Mouse (Mus musculus) hindbrain, embryonic 15.5 days (tissue): Measurements from ENCODE around the gene Zdhhc11. TPM values are rescaled to one million over a fixed set of nuclear protein-coding genes. Genes with fewer than 3 reads are reported as not detected.
A peak's percentile ranks its signal among the peaks of the same experiment; 100 is the strongest.
"Not testable (repeated sequence)": the region's sequence is repeated elsewhere in the genome, so short reads cannot be mapped to it uniquely, and the experiment has no call there.

Experiments
- ATAC-seq: fragments of 200-750 bp; cut with Nextera tagmentation; 2 replicates; pipeline ENCODE4 v1.8.0; 2017; ENCODE audit warnings: low read depth, moderate number of reproducible peaks, moderate TSS enrichment; ENCODE audit not compliant: low FRiP score
- H3K27ac ChIP-seq: fragments of 300-500 bp; sonication (generic); replicated peaks from 2 replicates; pipeline ENCODE4 v1.5.1; 2015; ENCODE audit warnings: mild to moderate bottlenecking, inconsistent platforms
- H3K27me3 ChIP-seq: fragments of 300-500 bp; sonication (generic); 2 replicates; pipeline ENCODE4 v1.6.1; 2015; ENCODE audit warnings: control low read depth, inconsistent platforms
- H3K36me3 ChIP-seq: fragments of 300-500 bp; sonication (generic); 2 replicates; pipeline ENCODE4 v1.6.1; 2015; ENCODE audit warnings: control low read depth, inconsistent platforms
- H3K4me1 ChIP-seq: fragments of 300-500 bp; sonication (generic); replicated peaks from 2 replicates; pipeline ENCODE4 v1.6.1; 2015; ENCODE audit warnings: control low read depth, inconsistent platforms
- H3K4me2 ChIP-seq: fragments of 300-500 bp; sonication (generic); 2 replicates; pipeline ENCODE4 v1.6.1; 2015; ENCODE audit warnings: moderate library complexity, mild to moderate bottlenecking, inconsistent platforms
- H3K4me3 ChIP-seq: fragments of 300-500 bp; sonication (generic); 2 replicates; pipeline ENCODE4 v1.5.1; 2015; ENCODE audit warnings: mild to moderate bottlenecking, inconsistent platforms
- H3K9ac ChIP-seq: fragments of 300-500 bp; sonication (generic); 2 replicates; pipeline ENCODE4 v1.6.1; 2015; ENCODE audit warnings: inconsistent platforms
- H3K9me3 ChIP-seq: fragments of 300-500 bp; sonication (generic); 2 replicates; pipeline ENCODE4 v1.6.1; 2016; ENCODE audit warnings: control low read depth, inconsistent platforms
- WGBS: fragments of 180-500 bp; shearing (Covaris S2); methylation state at CpG from one replicate; pipeline ENCODE4 v1.1.7; 2015; 5-methylcytosine and 5-hydroxymethylcytosine counted together
- polyA plus RNA-seq: library from polyadenylated mRNA; unstranded; fragments of >200 nt; fragmentation: Nextera tagmentation; extraction: Ambion mirVana; gene quantifications from 2 replicates; pipeline ENCODE4 v1.2.1, GENCODE M21; 2015

Zdhhc11 gene
- polyA plus RNA-seq, 1 experiment from 2014 or later, result not detected

GRCm38 (mm10) chr13:73970545-73971448 lies 7.1 kb downstream of the Zdhhc11 start:
- WGBS, result 50% methylated on average over 12 of the region's 12 CpGs
- no peaks in the 10 kb centered on the region for H3K27me3 ChIP-seq
- ATAC-seq, result peak; percentile 94

GRCm38 (mm10) chr13:73974523-73974922 lies 10.9 kb downstream of the Zdhhc11 start:
- H3K9me3 ChIP-seq, result no peaks in the 10 kb centered on the region
- no peak overlapping the region for H3K27ac ChIP-seq
- no peaks in the 10 kb centered on the region for H3K36me3 ChIP-seq
- no peak overlapping the region for H3K4me3 ChIP-seq
- H3K4me1 ChIP-seq, result no peaks in the 10 kb centered on the region
- WGBS, result 88% methylated on average over 3 of the region's 3 CpGs
- H3K9ac ChIP-seq, result no peak overlapping the region
- H3K4me2 ChIP-seq, result no peak overlapping the region
- ATAC-seq, result no peak
- H3K27me3 ChIP-seq, result no peaks in the 10 kb centered on the region

More at GRCm38 (mm10) chr13:73970545-73971448, 7.1 kb downstream of the Zdhhc11 start:
- Histone ChIP-seq H3K4me3 (no peak overlapping the region), H3K9me3 (no peaks in the 10 kb centered on the region), H3K36me3 (no peaks in the 10 kb centered on the region), H3K4me1 (no peaks in the 10 kb centered on the region), H3K9ac (no peak overlapping the region), H3K27ac (no peak overlapping the region), H3K4me2 (0 out of 2 replicates have a peak overlapping the region, but pooled peaks have one; percentile 14)

- 89% methylated on average over 5 of the region's 5 CpGs for WGBS
- Histone ChIP-seq H3K4me1 (no peaks in the 10 kb centered on the region), H3K27me3 (no peaks in the 10 kb centered on the region), H3K4me2 (no peak overlapping the region), H3K36me3 (no peaks in the 10 kb centered on the region), H3K4me3 (no peak overlapping the region), H3K27ac (no peak overlapping the region), H3K9me3 (no peaks in the 10 kb centered on the region), H3K9ac (no peak overlapping the region)
- ATAC-seq, result no peak
Observed at GRCm38 (mm10) chr13:73976935-73977334, 13.3 kb downstream of the Zdhhc11 start.

GRCm38 (mm10) chr13:73990325-73990724 lies 26.7 kb downstream of the Zdhhc11 start:
- 82% methylated on average over 5 of the region's 5 CpGs for WGBS
- H3K4me3 ChIP-seq, result no peak overlapping the region
- H3K4me2 ChIP-seq, result no peak overlapping the region

GRCm38 (mm10) chr13:73990761-73991160 lies 27.1 kb downstream of the Zdhhc11 start:
- Histone ChIP-seq H3K27me3 (no peaks in the 10 kb centered on the region), H3K9me3 (no peaks in the 10 kb centered on the region), H3K4me3 (no peak overlapping the region), H3K27ac (no peak overlapping the region), H3K36me3 (no peaks in the 10 kb centered on the region), H3K4me2 (no peak overlapping the region), H3K4me1 (no peaks in the 10 kb centered on the region), H3K9ac (no peak overlapping the region)
- 76% methylated on average over 2 of the region's 2 CpGs for WGBS
- ATAC-seq, result no peak

More at GRCm38 (mm10) chr13:73990325-73990724, 26.7 kb downstream of the Zdhhc11 start:
- Histone ChIP-seq H3K4me1 (no peaks in the 10 kb centered on the region), H3K36me3 (no peaks in the 10 kb centered on the region), H3K9me3 (no peaks in the 10 kb centered on the region), H3K27me3 (no peaks in the 10 kb centered on the region), H3K27ac (no peak overlapping the region), H3K9ac (no peak overlapping the region)
- no peak for ATAC-seq

GRCm38 (mm10) chr13:73991267-73991666 lies 27.6 kb downstream of the Zdhhc11 start:
- H3K4me2 ChIP-seq, result no peak overlapping the region
- no peaks in the 10 kb centered on the region for H3K36me3 ChIP-seq
- H3K4me3 ChIP-seq, result no peak overlapping the region
- WGBS, result 85% methylated on average over 5 of the region's 5 CpGs
- no peaks in the 10 kb centered on the region for H3K4me1 ChIP-seq
- H3K27me3 ChIP-seq, result no peaks in the 10 kb centered on the region
- H3K9ac ChIP-seq, result no peak overlapping the region
- no peaks in the 10 kb centered on the region for H3K9me3 ChIP-seq
- no peak overlapping the region for H3K27ac ChIP-seq
- ATAC-seq, result no peak

GRCm38 (mm10) chr13:73996456-73996855 lies 32.8 kb downstream of the Zdhhc11 start:
- H3K36me3 ChIP-seq, result no peaks in the 10 kb centered on the region
- H3K4me1 ChIP-seq, result no peaks in the 10 kb centered on the region
- H3K9me3 ChIP-seq, result no peaks in the 10 kb centered on the region
- no peak overlapping the region for H3K4me3 ChIP-seq
- H3K9ac ChIP-seq, result no peak overlapping the region
- ATAC-seq, result no peak
- H3K27me3 ChIP-seq, result no peaks in the 10 kb centered on the region
- H3K4me2 ChIP-seq, result no peak overlapping the region
- no peak overlapping the region for H3K27ac ChIP-seq
- WGBS, result 87% methylated on average over 4 of the region's 4 CpGs

GRCm38 (mm10) chr13:74000519-74000918 lies 36.9 kb downstream of the Zdhhc11 start:
- Histone ChIP-seq H3K36me3 (no peaks in the 10 kb centered on the region), H3K9me3 (no peaks in the 10 kb centered on the region), H3K27me3 (no peaks in the 10 kb centered on the region), H3K4me3 (no peak overlapping the region), H3K9ac (no peak overlapping the region), H3K4me2 (no peak overlapping the region), H3K27ac (no peak overlapping the region), H3K4me1 (no peaks in the 10 kb centered on the region)
- no peak for ATAC-seq

- no peak overlapping the region for H3K4me3 ChIP-seq
- H3K36me3 ChIP-seq, result no peaks in the 10 kb centered on the region
- no peak overlapping the region for H3K9ac ChIP-seq
- ATAC-seq, result no peak
- H3K9me3 ChIP-seq, result no peaks in the 10 kb centered on the region
- WGBS, result 85% methylated on average over 6 of the region's 6 CpGs
- no peak overlapping the region for H3K27ac ChIP-seq
- H3K4me1 ChIP-seq, result no peaks in the 10 kb centered on the region
- H3K27me3 ChIP-seq, result no peaks in the 10 kb centered on the region
- no peak overlapping the region for H3K4me2 ChIP-seq
Observed at GRCm38 (mm10) chr13:74000961-74001360, 37.3 kb downstream of the Zdhhc11 start.

GRCm38 (mm10) chr13:74001492-74001891 lies 37.8 kb downstream of the Zdhhc11 start:
- ATAC-seq, result no peak
- WGBS, result 67% methylated on average over 4 of the region's 4 CpGs
- Histone ChIP-seq H3K4me3 (no peak overlapping the region), H3K9me3 (no peaks in the 10 kb centered on the region), H3K27ac (no peak overlapping the region), H3K27me3 (no peaks in the 10 kb centered on the region), H3K36me3 (no peaks in the 10 kb centered on the region), H3K4me2 (no peak overlapping the region), H3K9ac (no peak overlapping the region), H3K4me1 (no peaks in the 10 kb centered on the region)

- H3K36me3 ChIP-seq, H3K9me3 ChIP-seq, H3K9ac ChIP-seq, H3K4me2 ChIP-seq, H3K4me3 ChIP-seq, H3K27ac ChIP-seq, H3K27me3 ChIP-seq, ATAC-seq: not testable (repeated sequence)
- WGBS, result 92% methylated on average over 4 of the region's 4 CpGs
- peaks cover 16% of the 10 kb centered on the region; the same call in 1 of the 2 replicates for H3K4me1 ChIP-seq
Observed at GRCm38 (mm10) chr13:74006881-74007280, 43.2 kb downstream of the Zdhhc11 start.

GRCm38 (mm10) chr13:74008216-74008615 lies 44.6 kb downstream of the Zdhhc11 start:
- H3K4me2 ChIP-seq, result peak overlapping the region; percentile 88
- not testable (repeated sequence) for ATAC-seq

More at GRCm38 (mm10) chr13:74008216-74008615, 44.6 kb downstream of the Zdhhc11 start:
- not testable (repeated sequence) for H3K9me3 ChIP-seq, H3K9ac ChIP-seq, H3K27ac ChIP-seq, H3K27me3 ChIP-seq, H3K36me3 ChIP-seq
- WGBS, result 77% methylated on average over 2 of the region's 2 CpGs
- Histone ChIP-seq H3K4me3 (peak overlapping the region; percentile 70), H3K4me1 (peaks cover 16% of the 10 kb centered on the region; the same call in 1 of the 2 replicates)
